Mouse (Mus musculus): Measurements from ENCODE around the gene Hist1h1c. TPM values are rescaled to one million over a fixed set of nuclear protein-coding genes. Genes with fewer than 3 reads are reported as not detected.
"Not testable (repeated sequence)": the region's sequence is repeated elsewhere in the genome, so short reads cannot be mapped to it uniquely, and the experiment has no call there.

The Hist1h1c gene
- polyA plus RNA-seq, 1 experiment from 2014 or later, result 16.7 TPM

- Histone ChIP-seq H3K4me2 (ENCODE audit: low read length) (no peak overlapping the region), H3K4me3 (replicated peaks; ENCODE audit: low read length) (no peak overlapping the region), H3K36me3 (ENCODE audit: control insufficient read depth, insufficient read depth) (no peaks in the 10 kb centered on the region), H3K9ac (replicated peaks; ENCODE audit: low read depth, low read length) (no peak overlapping the region), H3K27ac (ENCODE audit: low read length) (no peak overlapping the region), H3K4me1 (replicated peaks; ENCODE audit: control insufficient read depth, insufficient read depth, low read length) (peaks cover 16% of the 10 kb centered on the region), H3K9me3 (ENCODE audit: control insufficient read depth, low read length) (no peaks in the 10 kb centered on the region), H3K27me3 (replicated peaks; ENCODE audit: control insufficient read depth, insufficient read depth, low read length) (no peaks in the 10 kb centered on the region)
- 70% methylated on average over 5 of the region's 5 CpGs for WGBS
- no peak for ATAC-seq
These were observed 2.3 kb downstream of the Hist1h1c start for GRCm38 (mm10) chr13:23740910-23741309.

- no peak overlapping the region for H3K4me3 ChIP-seq (replicated peaks; ENCODE audit: low read length)
- no peak overlapping the region for H3K4me2 ChIP-seq (ENCODE audit: low read length)
- H3K9me3 ChIP-seq (ENCODE audit: control insufficient read depth, low read length), result no peaks in the 10 kb centered on the region
- no peaks in the 10 kb centered on the region for H3K27me3 ChIP-seq (replicated peaks; ENCODE audit: control insufficient read depth, insufficient read depth, low read length)
- no peak overlapping the region for H3K27ac ChIP-seq (ENCODE audit: low read length)
- peaks cover 17% of the 10 kb centered on the region for H3K4me1 ChIP-seq (replicated peaks; ENCODE audit: control insufficient read depth, insufficient read depth, low read length)
- ATAC-seq, result no peak
- H3K36me3 ChIP-seq (ENCODE audit: control insufficient read depth, insufficient read depth), result no peaks in the 10 kb centered on the region
- H3K9ac ChIP-seq (replicated peaks; ENCODE audit: low read depth, low read length), result no peak overlapping the region
These were observed 3.4 kb downstream of the Hist1h1c start for GRCm38 (mm10) chr13:23742007-23742406.

GRCm38 (mm10) chr13:23743215-23743614, 4.6 kb downstream of the Hist1h1c start:
- Histone ChIP-seq H3K9me3 (ENCODE audit: control insufficient read depth, low read length) (no peaks in the 10 kb centered on the region), H3K4me2 (ENCODE audit: low read length) (no peak overlapping the region), H3K27ac (ENCODE audit: low read length) (no peak overlapping the region), H3K9ac (replicated peaks; ENCODE audit: low read depth, low read length) (no peak overlapping the region), H3K36me3 (ENCODE audit: control insufficient read depth, insufficient read depth) (no peaks in the 10 kb centered on the region), H3K4me1 (replicated peaks; ENCODE audit: control insufficient read depth, insufficient read depth, low read length) (peaks cover 21% of the 10 kb centered on the region), H3K27me3 (replicated peaks; ENCODE audit: control insufficient read depth, insufficient read depth, low read length) (no peaks in the 10 kb centered on the region), H3K4me3 (replicated peaks; ENCODE audit: low read length) (no peak overlapping the region)
- no peak for ATAC-seq
- WGBS, result 80% methylated on average over 5 of the region's 5 CpGs

- H3K4me2 ChIP-seq (ENCODE audit: low read length), result no peak overlapping the region; the same call in 1 of the 2 replicates
- 26% methylated on average over 4 of the region's 4 CpGs for WGBS
- H3K36me3 ChIP-seq (ENCODE audit: control insufficient read depth, insufficient read depth), result no peaks in the 10 kb centered on the region
- H3K4me1 ChIP-seq (replicated peaks; ENCODE audit: control insufficient read depth, insufficient read depth, low read length), result peaks cover 19% of the 10 kb centered on the region
- H3K27me3 ChIP-seq (replicated peaks; ENCODE audit: control insufficient read depth, insufficient read depth, low read length), result no peaks in the 10 kb centered on the region
- H3K9me3 ChIP-seq (ENCODE audit: control insufficient read depth, low read length), result no peaks in the 10 kb centered on the region
- no peak overlapping the region for H3K9ac ChIP-seq (replicated peaks; ENCODE audit: low read depth, low read length)
- no peak overlapping the region for H3K27ac ChIP-seq (ENCODE audit: low read length)
- H3K4me3 ChIP-seq (replicated peaks; ENCODE audit: low read length), result no peak overlapping the region
- ATAC-seq, result no peak
These were observed 5.4 kb downstream of the Hist1h1c start for GRCm38 (mm10) chr13:23743963-23744362.

- H3K36me3 ChIP-seq (ENCODE audit: control insufficient read depth, insufficient read depth), result no peaks in the 10 kb centered on the region
- no peak overlapping the region for H3K27ac ChIP-seq (ENCODE audit: low read length)
- H3K4me2 ChIP-seq (ENCODE audit: low read length), result peak overlapping the region; percentile 84
- no peak overlapping the region for H3K9ac ChIP-seq (replicated peaks; ENCODE audit: low read depth, low read length)
- under 1% methylated on average over 18 of the region's 36 CpGs for WGBS
- H3K9me3 ChIP-seq (ENCODE audit: control insufficient read depth, low read length), result no peaks in the 10 kb centered on the region
- H3K27me3 ChIP-seq (replicated peaks; ENCODE audit: control insufficient read depth, insufficient read depth, low read length), result no peaks in the 10 kb centered on the region
- H3K4me3 ChIP-seq (replicated peaks; ENCODE audit: low read length), result peak overlapping the region; percentile 22
- peaks cover 19% of the 10 kb centered on the region for H3K4me1 ChIP-seq (replicated peaks; ENCODE audit: control insufficient read depth, insufficient read depth, low read length)
- ATAC-seq, result no peak
These were observed 6.1 kb downstream of the Hist1h1c start for GRCm38 (mm10) chr13:23744421-23745380.

GRCm38 (mm10) chr13:23745381-23746161, 7.0 kb downstream of the Hist1h1c start, which contains the start of gene Hist1h3c:
Hist1h3c (minus strand) TSS chr13:23745602.
- peak within 1 kb of the TSS; percentile 84 for H3K4me2 ChIP-seq (ENCODE audit: low read length)
- H3K27ac ChIP-seq (ENCODE audit: low read length), result peak within 1 kb of the TSS; percentile 96
- peak within 1 kb of the TSS; percentile 46 for H3K4me3 ChIP-seq (replicated peaks; ENCODE audit: low read length)
- H3K9ac ChIP-seq (replicated peaks; ENCODE audit: low read depth, low read length), result peak within 1 kb of the TSS; percentile 56
- H3K27me3 ChIP-seq (replicated peaks; ENCODE audit: control insufficient read depth, insufficient read depth, low read length), result no peaks in the 10 kb centered on the region
- H3K4me1 ChIP-seq (replicated peaks; ENCODE audit: control insufficient read depth, insufficient read depth, low read length), result peaks cover 13% of the 10 kb centered on the region
- no peaks in the 10 kb centered on the region for H3K36me3 ChIP-seq (ENCODE audit: control insufficient read depth, insufficient read depth)
- H3K9me3 ChIP-seq (ENCODE audit: control insufficient read depth, low read length), result no peaks in the 10 kb centered on the region
- peak; percentile 58 for ATAC-seq
- WGBS, result under 1% methylated on average over 24 of the region's 28 CpGs

DNA sequence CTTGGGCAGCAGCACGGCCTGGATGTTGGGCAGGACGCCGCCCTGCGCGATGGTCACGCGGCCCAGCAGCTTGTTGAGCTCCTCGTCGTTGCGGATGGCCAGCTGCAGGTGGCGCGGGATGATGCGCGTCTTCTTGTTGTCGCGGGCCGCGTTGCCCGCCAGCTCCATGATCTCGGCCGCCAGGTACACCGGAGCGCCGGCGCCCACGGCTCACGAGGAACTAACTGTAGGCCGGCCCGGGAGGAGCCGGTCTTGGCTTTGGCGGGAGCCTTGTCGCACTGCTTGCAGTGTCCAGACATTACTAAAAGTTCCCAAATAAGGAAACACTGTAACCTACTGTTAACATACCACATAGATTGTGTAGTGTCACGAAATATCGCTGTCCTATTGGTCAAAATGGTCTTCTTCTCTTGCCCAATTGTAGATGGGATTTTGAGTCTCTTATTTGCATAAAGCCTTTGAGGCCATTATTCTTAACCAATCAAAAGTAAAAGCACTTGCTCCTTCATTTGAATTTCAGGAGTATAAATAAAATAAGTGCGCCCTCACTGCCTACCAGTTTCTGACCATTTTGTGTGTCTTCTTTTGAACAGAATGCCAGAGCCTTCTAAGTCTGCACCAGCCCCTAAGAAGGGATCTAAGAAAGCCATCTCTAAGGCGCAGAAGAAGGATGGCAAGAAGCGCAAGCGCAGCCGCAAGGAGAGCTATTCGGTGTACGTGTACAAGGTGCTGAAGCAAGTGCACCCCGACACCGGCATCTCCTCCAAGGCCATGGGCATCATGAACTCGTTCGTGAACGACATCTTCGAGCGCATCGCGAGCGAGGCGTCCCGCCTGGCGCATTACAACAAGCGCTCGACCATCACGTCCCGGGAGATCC, 7.8 kb downstream of the Hist1h1c start, which contains the start of gene Hist1h2bb:
Hist1h2bb (plus strand) TSS at position 534 of the 880 bp plus-strand sequence.
- not testable (repeated sequence) for H3K36me3 ChIP-seq (ENCODE audit: control insufficient read depth, insufficient read depth); H3K27me3 ChIP-seq (replicated peaks; ENCODE audit: control insufficient read depth, insufficient read depth, low read length); H3K9me3 ChIP-seq (ENCODE audit: control insufficient read depth, low read length); H3K4me1 ChIP-seq (replicated peaks; ENCODE audit: control insufficient read depth, insufficient read depth, low read length)
- Histone ChIP-seq H3K9ac (replicated peaks; ENCODE audit: low read depth, low read length) (peak within 1 kb of the TSS; percentile 56), H3K4me2 (ENCODE audit: low read length) (peak within 1 kb of the TSS; percentile 84), H3K4me3 (replicated peaks; ENCODE audit: low read length) (peak within 1 kb of the TSS; percentile 46), H3K27ac (ENCODE audit: low read length) (peak within 1 kb of the TSS; percentile 96)
- WGBS, result under 1% methylated on average over 38 of the region's 58 CpGs
- peak; percentile 92 for ATAC-seq

GRCm38 (mm10) chr13:23747081-23747891, 8.7 kb downstream of the Hist1h1c start:
- H3K27ac ChIP-seq (ENCODE audit: low read length), result peak overlapping the region; percentile 96
- no peaks in the 10 kb centered on the region for H3K36me3 ChIP-seq (ENCODE audit: control insufficient read depth, insufficient read depth)
- no peaks in the 10 kb centered on the region for H3K9me3 ChIP-seq (ENCODE audit: control insufficient read depth, low read length)
- H3K9ac ChIP-seq (replicated peaks; ENCODE audit: low read depth, low read length), result peak overlapping the region; percentile 49
- H3K4me1 ChIP-seq (replicated peaks; ENCODE audit: control insufficient read depth, insufficient read depth, low read length), result peaks cover 12% of the 10 kb centered on the region
- no peaks in the 10 kb centered on the region for H3K27me3 ChIP-seq (replicated peaks; ENCODE audit: control insufficient read depth, insufficient read depth, low read length)
- no peak for ATAC-seq
- H3K4me2 ChIP-seq (ENCODE audit: low read length), result peak overlapping the region; percentile 84
- WGBS, result 2% methylated on average over 10 of the region's 13 CpGs
- peak overlapping the region; percentile 46 for H3K4me3 ChIP-seq (replicated peaks; ENCODE audit: low read length)
